Mouse (Mus musculus) neural tube, embryonic 13.5 days (tissue): Measurements from ENCODE around the gene B4galt4. TPM values are rescaled to one million over a fixed set of nuclear protein-coding genes. Genes with fewer than 3 reads are reported as not detected.
"Not testable (repeated sequence)": the region's sequence is repeated elsewhere in the genome, so short reads cannot be mapped to it uniquely, and the experiment has no call there.

Source experiments
- ATAC-seq: fragments of 200-750 bp; cut with Nextera tagmentation; 2 replicates; pipeline ENCODE4 v1.8.0; 2017; ENCODE audit warnings: low read depth, mild to moderate bottlenecking, moderate TSS enrichment, moderate library complexity
- H3K27ac ChIP-seq: fragments of 300-500 bp; sonication (generic); replicated peaks from 2 replicates; pipeline ENCODE4 v1.5.1; 2015; ENCODE audit warnings: moderate library complexity, mild to moderate bottlenecking, inconsistent platforms
- H3K27me3 ChIP-seq: fragments of 300-500 bp; sonication (generic); 2 replicates; pipeline ENCODE4 v1.6.1; 2015; ENCODE audit warnings: mild to moderate bottlenecking, inconsistent platforms
- H3K36me3 ChIP-seq: fragments of 300-500 bp; sonication (generic); 2 replicates; pipeline ENCODE4 v1.6.1; 2015; ENCODE audit warnings: mild to moderate bottlenecking, inconsistent platforms
- H3K4me1 ChIP-seq: fragments of 300-500 bp; sonication (generic); replicated peaks from 2 replicates; pipeline ENCODE4 v1.6.1; 2015; ENCODE audit warnings: inconsistent platforms
- H3K4me2 ChIP-seq: fragments of 300-500 bp; sonication (generic); 2 replicates; pipeline ENCODE4 v1.6.1; 2015; ENCODE audit warnings: inconsistent platforms, mild to moderate bottlenecking, moderate library complexity
- H3K4me3 ChIP-seq: fragments of 300-500 bp; sonication (generic); 2 replicates; pipeline ENCODE4 v1.5.1; 2015; ENCODE audit warnings: mild to moderate bottlenecking, inconsistent platforms
- H3K9ac ChIP-seq: fragments of 300-500 bp; sonication (generic); 2 replicates; pipeline ENCODE4 v1.6.1; 2015; ENCODE audit warnings: moderate library complexity, mild to moderate bottlenecking, inconsistent platforms
- H3K9me3 ChIP-seq: fragments of 300-500 bp; sonication (generic); 2 replicates; pipeline ENCODE4 v1.6.1; 2016; ENCODE audit warnings: inconsistent platforms
- WGBS: fragments of 180-500 bp; shearing (Covaris S2); methylation state at CpG from one replicate; pipeline ENCODE4 v1.1.7; 2015; 5-methylcytosine and 5-hydroxymethylcytosine counted together
- polyA plus RNA-seq: library from polyadenylated mRNA; unstranded; fragments of >200 nt; fragmentation: Nextera tagmentation; extraction: Ambion mirVana; gene quantifications from 2 replicates; pipeline ENCODE4 v1.2.1, GENCODE M21; 2015

The B4galt4 gene
- polyA plus RNA-seq, 1 experiment from 2014 or later = 28.5 TPM

DNA sequence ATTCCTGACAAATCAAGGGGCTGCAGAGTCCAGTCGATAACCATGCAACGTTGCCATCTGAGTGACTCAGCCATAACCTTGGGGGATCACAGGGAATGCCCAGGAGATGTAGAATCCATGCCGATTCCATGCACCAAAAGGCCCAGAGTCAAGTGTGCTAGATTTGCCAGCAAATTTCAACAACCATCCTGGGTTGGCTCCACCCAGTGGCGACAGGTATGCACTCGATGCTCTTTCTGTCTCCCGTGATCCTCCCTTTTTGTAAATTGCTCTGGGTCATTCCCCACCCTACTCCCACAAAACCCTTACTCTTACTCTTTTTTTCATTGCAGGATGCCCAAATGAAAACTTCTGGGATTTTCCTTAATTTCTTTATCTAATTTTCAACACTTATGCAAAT lies 34.3 kb downstream of the B4galt4 start:
- Histone ChIP-seq H3K4me2 (no peak overlapping the region), H3K36me3 (no peaks in the 10 kb centered on the region), H3K27me3 (no peaks in the 10 kb centered on the region), H3K4me3 (no peak overlapping the region), H3K4me1 (peaks cover 18% of the 10 kb centered on the region), H3K9ac (no peak overlapping the region), H3K9me3 (no peaks in the 10 kb centered on the region), H3K27ac (no peak overlapping the region)
- WGBS = 60% methylated on average over 6 of the region's 6 CpGs
- no peak for ATAC-seq

DNA sequence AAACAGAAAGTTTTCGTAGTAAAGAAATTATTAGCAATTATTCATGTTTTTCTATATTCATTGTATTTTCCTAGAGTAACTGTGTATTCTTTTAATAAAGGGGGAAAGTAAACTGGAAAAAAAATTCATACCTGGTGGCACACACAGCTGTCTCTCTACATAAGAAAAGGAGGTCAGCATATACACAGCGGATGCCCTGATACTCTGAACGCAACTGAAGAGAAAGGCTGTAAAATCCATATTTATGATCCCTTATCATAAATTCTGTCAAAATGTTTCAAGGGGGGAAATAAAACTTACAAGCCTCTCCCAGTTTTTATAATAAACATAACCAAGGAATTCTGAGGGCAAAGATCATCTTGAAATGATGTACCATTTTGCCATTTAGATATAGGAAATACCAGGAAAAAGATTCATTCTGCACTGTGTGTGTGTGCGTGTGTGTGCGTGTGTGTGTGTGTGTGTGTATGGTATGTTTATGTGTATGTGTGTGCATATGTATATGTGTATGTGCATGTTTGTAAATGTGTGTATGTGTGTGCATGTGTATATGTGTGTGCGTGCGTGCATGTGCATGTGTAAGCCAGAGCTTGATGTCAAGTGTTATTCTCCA lies 39.0 kb downstream of the B4galt4 start:
- Histone ChIP-seq H3K27me3 (no peaks in the 10 kb centered on the region), H3K4me2 (no peak overlapping the region), H3K27ac (no peak overlapping the region), H3K36me3 (no peaks in the 10 kb centered on the region), H3K9me3 (no peaks in the 10 kb centered on the region), H3K4me3 (no peak overlapping the region), H3K9ac (no peak overlapping the region), H3K4me1 (0 out of 2 replicates have a peak, but pooled peaks cover 4% of the 10 kb centered on the region)
- no peak for ATAC-seq
- WGBS = 93% methylated on average over 7 of the region's 7 CpGs

DNA sequence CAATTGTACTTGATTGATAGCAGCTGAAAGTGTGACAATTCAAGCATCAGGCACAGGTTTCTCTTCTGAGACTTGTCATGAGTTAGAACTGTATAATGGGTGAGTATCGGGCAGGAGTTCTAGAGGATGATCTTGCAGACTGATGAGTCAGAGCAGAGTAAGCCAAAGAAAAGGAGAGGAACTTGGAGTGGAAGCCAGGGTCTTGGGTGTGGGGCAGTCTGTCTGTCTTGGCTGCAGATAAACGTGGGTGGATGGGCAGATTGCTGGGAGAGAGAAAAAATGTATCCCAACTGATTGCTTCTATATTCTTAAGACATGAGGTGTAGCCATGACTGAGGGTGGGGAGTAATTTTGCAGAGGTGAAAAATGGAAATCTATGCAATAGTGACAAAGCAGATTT lies 39.9 kb downstream of the B4galt4 start:
- H3K9ac ChIP-seq = no peak overlapping the region
- H3K4me1 ChIP-seq = 0 out of 2 replicates have a peak, but pooled peaks cover 4% of the 10 kb centered on the region
- no peak overlapping the region for H3K4me2 ChIP-seq
- H3K9me3 ChIP-seq = no peaks in the 10 kb centered on the region
- no peak overlapping the region for H3K4me3 ChIP-seq
- H3K36me3 ChIP-seq = no peaks in the 10 kb centered on the region
- WGBS = 68% methylated on average over 2 of the region's 2 CpGs
- no peak overlapping the region for H3K27ac ChIP-seq
- no peak for ATAC-seq
- H3K27me3 ChIP-seq = no peaks in the 10 kb centered on the region

DNA sequence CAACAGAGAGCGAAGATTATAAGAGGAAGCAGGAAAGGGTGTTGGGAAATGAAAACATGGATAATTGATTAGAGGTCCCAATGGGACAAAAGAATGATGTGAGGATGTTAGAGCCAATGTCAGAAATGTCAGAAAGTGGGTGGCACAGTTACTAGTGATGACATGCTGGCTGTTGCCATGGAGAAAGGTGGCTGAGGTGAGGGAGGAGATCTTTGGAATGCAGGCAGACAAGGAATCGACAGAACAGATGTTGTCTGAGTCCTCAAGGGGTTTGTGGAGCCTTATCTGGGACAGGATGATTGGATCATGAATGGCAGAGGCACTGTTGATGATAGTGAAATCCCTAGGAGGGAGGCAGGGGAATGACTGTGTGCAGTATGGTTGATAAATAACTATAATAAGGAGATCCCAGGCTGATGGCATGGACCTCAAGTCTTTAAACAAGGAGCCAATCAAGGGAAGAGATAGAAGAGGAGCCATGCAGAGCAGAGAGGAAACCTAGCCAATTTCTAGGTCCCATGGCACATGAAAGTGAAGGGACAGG lies 40.5 kb downstream of the B4galt4 start:
- no peaks in the 10 kb centered on the region for H3K36me3 ChIP-seq
- H3K9ac ChIP-seq = no peak overlapping the region
- no peaks in the 10 kb centered on the region for H3K27me3 ChIP-seq
- no peak; the same call in 1 of the 2 replicates for ATAC-seq
- H3K27ac ChIP-seq = no peak overlapping the region
- H3K4me1 ChIP-seq = 0 out of 2 replicates have a peak, but pooled peaks cover 4% of the 10 kb centered on the region
- no peak overlapping the region for H3K4me3 ChIP-seq
- no peaks in the 10 kb centered on the region for H3K9me3 ChIP-seq
- WGBS = 62% methylated on average over 2 of the region's 2 CpGs
- H3K4me2 ChIP-seq = no peak overlapping the region

DNA sequence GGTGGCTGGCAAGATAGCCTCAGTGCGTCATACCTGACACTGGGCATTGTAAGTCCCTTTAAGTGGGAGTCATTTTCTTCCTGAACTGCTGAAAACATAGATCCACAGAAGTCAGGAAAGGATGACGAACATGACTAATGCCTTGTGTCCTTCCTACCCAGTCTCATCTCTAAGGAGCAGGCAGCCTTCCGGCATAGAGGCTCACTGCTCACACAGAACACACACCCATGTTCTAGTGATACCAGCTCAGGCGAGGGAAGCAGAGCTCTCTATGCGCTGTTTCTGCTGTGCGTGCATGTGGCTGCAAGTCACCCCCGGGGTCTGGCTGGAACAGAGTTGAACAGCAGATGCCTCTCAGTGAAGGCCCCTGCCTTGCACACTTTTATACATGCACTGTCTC lies 43.2 kb downstream of the B4galt4 start:
- Histone ChIP-seq H3K4me2 (no peak overlapping the region), H3K27me3 (no peaks in the 10 kb centered on the region), H3K4me3 (no peak overlapping the region), H3K9me3 (no peaks in the 10 kb centered on the region), H3K36me3 (no peaks in the 10 kb centered on the region), H3K27ac (no peak overlapping the region), H3K4me1 (0 out of 2 replicates have a peak, but pooled peaks cover 4% of the 10 kb centered on the region), H3K9ac (no peak overlapping the region)
- ATAC-seq = no peak
- WGBS = 86% methylated on average over 7 of the region's 7 CpGs

DNA sequence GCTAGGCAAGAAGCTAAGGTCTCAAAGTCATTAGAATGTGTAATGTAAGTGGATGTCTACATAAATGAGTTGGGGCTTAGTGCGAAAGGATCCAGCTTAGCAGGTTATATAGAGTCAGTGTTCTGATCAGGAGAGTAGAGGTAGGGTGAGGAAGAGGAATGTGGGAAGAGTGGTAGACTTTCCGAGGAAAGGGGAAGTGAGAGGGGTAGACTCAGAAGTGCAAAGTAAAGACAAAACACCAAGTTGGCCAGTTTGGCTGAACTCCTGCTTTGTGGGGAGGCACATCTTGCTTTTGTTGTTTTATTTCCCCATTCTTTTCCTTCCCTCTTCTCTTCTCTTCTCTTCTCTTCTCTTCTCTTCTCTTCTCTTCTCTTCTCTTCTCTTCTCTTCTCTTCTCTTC lies 47.0 kb downstream of the B4galt4 start:
- Histone ChIP-seq H3K27ac (no peak overlapping the region), H3K4me3 (no peak overlapping the region), H3K9ac (no peak overlapping the region), H3K9me3 (no peaks in the 10 kb centered on the region), H3K4me1 (no peaks in the 10 kb centered on the region), H3K27me3 (no peaks in the 10 kb centered on the region), H3K36me3 (no peaks in the 10 kb centered on the region), H3K4me2 (no peak overlapping the region)
- 83% methylated on average over 2 of the region's 2 CpGs for WGBS
- ATAC-seq = no peak

DNA sequence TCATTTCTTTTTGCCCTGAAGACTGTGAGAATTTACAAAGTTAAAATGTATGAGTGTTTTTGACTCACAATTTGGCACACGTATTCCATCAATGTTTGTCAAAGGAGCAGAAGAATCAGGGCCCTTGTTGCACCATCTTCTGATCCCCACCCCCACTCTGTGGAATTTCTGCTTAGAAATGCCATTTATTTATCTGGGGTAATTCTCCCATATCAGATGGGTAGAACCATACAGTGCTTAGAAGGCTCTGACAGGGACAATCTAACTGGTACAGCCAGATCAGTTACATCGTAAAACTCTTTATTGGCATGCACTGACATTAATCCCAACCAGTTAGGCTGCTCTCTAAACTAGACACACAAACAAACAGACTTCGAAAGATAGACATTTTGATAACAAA lies 47.9 kb downstream of the B4galt4 start:
- Histone ChIP-seq H3K4me3 (no peak overlapping the region), H3K9ac (no peak overlapping the region)

DNA sequence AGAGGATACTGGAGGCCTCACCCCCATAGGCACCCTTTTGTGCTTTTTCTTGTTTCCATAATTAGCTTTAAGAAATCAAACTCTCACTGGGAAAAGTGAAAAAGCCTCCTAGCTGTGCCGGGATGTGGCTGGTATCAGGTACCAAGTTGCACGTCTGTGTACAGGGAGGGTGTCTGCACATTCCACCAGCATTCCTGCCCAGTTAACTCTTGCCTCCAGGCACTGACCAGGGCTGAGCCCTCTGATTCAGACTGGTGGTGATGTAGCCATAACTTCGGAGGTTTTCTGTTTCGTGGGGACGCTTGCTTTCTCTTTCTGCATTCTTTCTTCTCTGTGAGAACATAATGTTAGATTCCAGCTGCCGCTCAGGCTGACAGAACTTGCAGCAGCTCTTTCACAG lies 51.1 kb downstream of the B4galt4 start:
- no peak overlapping the region for H3K27ac ChIP-seq
- no peak for ATAC-seq
- H3K36me3 ChIP-seq = no peaks in the 10 kb centered on the region
- no peaks in the 10 kb centered on the region for H3K9me3 ChIP-seq
- H3K27me3 ChIP-seq = no peaks in the 10 kb centered on the region
- no peak overlapping the region for H3K4me3 ChIP-seq
- no peak overlapping the region for H3K9ac ChIP-seq
- no peaks in the 10 kb centered on the region for H3K4me1 ChIP-seq
- WGBS = 89% methylated on average over 6 of the region's 6 CpGs
- no peak overlapping the region for H3K4me2 ChIP-seq

More for the DNA sequence above, 47.9 kb downstream of the B4galt4 start:
- Histone ChIP-seq H3K4me1 (no peaks in the 10 kb centered on the region), H3K4me2 (no peak overlapping the region), H3K27me3 (no peaks in the 10 kb centered on the region), H3K36me3 (no peaks in the 10 kb centered on the region), H3K9me3 (no peaks in the 10 kb centered on the region), H3K27ac (no peak overlapping the region)
- no peak for ATAC-seq
- WGBS = 83% methylated on average over 3 of the region's 3 CpGs

DNA sequence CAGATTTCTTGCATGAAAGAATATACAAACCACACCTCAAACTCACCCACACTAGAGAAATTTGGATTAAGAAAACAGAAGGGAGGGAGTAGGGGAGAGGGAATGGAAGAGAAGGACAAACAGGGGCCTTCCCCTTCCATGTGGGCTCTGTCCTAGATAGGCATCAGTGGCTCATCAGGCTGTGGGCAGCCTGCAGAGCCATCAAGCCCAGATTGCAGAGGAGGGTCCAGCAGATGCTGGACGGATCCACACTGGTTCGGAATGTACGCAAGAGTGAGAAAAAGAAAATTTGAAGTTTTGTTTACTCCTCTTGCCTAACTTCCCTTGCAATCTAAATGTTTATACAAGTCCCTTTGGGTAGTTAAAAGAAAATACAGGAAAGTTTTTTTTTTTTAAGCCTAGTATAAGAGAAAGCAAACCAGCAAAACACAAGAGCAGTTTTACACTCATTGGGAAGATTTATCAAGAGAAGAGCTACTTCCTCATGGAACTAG lies 56.9 kb downstream of the B4galt4 start:
- Histone ChIP-seq H3K4me1 (no peaks in the 10 kb centered on the region), H3K36me3 (no peaks in the 10 kb centered on the region), H3K4me3 (no peak overlapping the region), H3K27me3 (no peaks in the 10 kb centered on the region), H3K9ac (no peak overlapping the region), H3K9me3 (no peaks in the 10 kb centered on the region), H3K27ac (no peak overlapping the region), H3K4me2 (no peak overlapping the region)
- WGBS = 81% methylated on average over 3 of the region's 3 CpGs
- no peak for ATAC-seq

DNA sequence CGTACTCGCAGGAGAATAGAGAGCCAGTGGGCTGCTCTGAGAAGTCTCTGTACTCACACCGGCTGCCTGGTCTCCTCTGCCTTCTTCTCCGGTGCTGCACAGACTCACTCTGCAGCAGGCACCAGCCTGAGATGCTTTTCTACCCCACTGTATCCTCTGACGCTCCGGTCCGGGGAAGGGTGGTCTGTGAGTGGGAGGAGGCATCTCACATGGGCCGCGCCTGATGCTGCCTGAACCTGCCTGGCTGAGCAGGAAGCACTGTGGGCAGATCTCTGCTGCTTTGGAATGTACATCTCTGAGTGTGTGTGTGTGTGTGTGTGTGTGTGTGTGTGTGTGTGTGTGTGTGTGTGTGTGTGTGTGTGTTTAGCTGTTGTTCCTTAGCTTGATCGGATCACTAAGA lies 58.0 kb downstream of the B4galt4 start, which contains the start of gene Upk1b:
Gene Upk1b, minus strand, starts transcription at position 238 of the 400 bp plus-strand sequence.
- Histone ChIP-seq H3K9me3 (no peaks in the 10 kb centered on the region), H3K36me3 (no peaks in the 10 kb centered on the region), H3K4me2 (no peak within 1 kb of the TSS), H3K4me3 (no peak within 1 kb of the TSS), H3K27me3 (no peaks in the 10 kb centered on the region), H3K27ac (no peak within 1 kb of the TSS), H3K9ac (no peak within 1 kb of the TSS), H3K4me1 (no peaks in the 10 kb centered on the region)
- ATAC-seq = no peak
- 57% methylated on average over 10 of the region's 10 CpGs for WGBS

DNA sequence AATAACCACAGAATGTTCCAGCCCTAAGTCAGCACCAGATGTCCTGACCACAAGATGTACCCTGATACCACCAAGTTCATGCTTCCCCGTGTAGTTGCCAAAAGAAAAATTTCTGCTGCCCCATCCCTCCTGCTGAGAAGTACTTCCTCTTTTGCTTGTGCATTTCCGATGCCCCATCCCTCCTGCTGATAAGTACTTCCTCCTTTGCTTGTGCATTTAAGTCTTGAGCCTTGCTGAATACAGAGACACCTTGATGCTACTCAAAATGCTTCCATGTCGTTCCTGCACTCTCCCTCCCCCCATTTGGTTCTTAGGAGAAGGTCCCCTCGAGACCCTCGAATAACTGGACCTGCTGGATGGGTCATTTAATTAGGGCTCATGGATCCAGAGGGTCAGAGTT lies 65.7 kb downstream of the B4galt4 start:
- not testable (repeated sequence) for H3K9me3 ChIP-seq, H3K4me2 ChIP-seq, H3K27me3 ChIP-seq, H3K9ac ChIP-seq, H3K27ac ChIP-seq, H3K4me1 ChIP-seq, H3K36me3 ChIP-seq, ATAC-seq, H3K4me3 ChIP-seq
- WGBS = 82% methylated on average over 5 of the region's 5 CpGs

DNA sequence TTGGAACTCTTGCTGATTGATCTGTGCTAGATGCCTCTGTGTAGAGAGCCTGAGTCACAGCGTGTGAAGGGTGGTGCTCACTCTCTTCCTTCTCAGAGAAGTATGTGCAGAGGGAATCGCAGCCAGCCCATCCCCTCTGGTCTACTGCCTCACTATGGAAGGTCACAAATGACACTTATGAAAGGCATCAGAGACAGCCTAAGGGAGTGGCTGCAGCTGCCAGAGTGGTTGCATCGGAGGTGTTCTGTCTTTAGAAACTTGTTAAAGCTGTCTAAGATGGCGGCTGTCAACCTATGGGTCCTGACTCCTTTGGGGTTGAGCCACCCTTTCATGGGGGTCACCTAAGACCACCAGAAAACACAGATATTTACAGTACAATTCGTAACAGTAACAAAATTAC lies 68.1 kb downstream of the B4galt4 start:
- no peaks in the 10 kb centered on the region for H3K9me3 ChIP-seq
- H3K36me3 ChIP-seq = no peaks in the 10 kb centered on the region
- no peak for ATAC-seq
- no peak overlapping the region for H3K9ac ChIP-seq
- WGBS = 89% methylated on average over 5 of the region's 5 CpGs
- H3K4me3 ChIP-seq = no peak overlapping the region
- H3K4me2 ChIP-seq = no peak overlapping the region
- no peak overlapping the region for H3K27ac ChIP-seq
- H3K4me1 ChIP-seq = no peaks in the 10 kb centered on the region
- H3K27me3 ChIP-seq = no peaks in the 10 kb centered on the region

DNA sequence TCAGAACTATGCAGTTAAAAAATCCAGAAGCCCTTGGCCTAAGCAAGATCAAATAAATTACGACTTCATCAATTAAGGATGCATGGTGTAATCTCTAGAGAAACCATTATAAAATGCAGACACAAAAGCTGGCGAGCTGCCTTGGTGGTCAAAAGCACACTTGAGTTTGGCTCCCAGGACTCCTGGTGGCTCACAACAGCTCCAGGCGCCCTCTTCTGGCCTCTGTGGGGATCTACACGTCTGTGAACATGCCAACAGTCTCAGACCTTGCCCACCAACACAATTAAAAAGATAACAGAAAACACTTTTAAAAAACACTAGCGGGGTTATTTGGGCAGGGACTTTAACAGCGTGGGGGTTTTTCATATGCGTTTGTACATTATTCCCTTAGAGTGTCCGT lies 70.5 kb downstream of the B4galt4 start:
- 27% methylated on average over 8 of the region's 8 CpGs for WGBS
- ATAC-seq = no peak
- Histone ChIP-seq H3K4me1 (peaks cover 12% of the 10 kb centered on the region), H3K9me3 (no peaks in the 10 kb centered on the region), H3K4me2 (no peak overlapping the region), H3K4me3 (no peak overlapping the region), H3K9ac (no peak overlapping the region), H3K27ac (no peak overlapping the region), H3K36me3 (no peaks in the 10 kb centered on the region), H3K27me3 (no peaks in the 10 kb centered on the region)
